Mouse (Mus musculus) lung, postnatal 0 days (tissue): ENCODE measurements around the gene Wdr17.

Source experiments
- CTCF ChIP-seq: IDR thresholded peaks from 2 replicates; pipeline ENCODE4 v1.5.1; 2016; ENCODE audit warnings: antibody characterized with exemption, mild to moderate bottlenecking
- EP300 ChIP-seq: IDR thresholded peaks from 2 replicates; pipeline ENCODE4 v1.6.1; 2016; ENCODE audit warnings: antibody characterized with exemption, mild to moderate bottlenecking, control low read depth

GRCm38 (mm10) chr8:54818651-54819050, 68.3 kb downstream of the Wdr17 start:
- TF ChIP-seq CTCF (no peak), EP300 (no peak)
